Mouse (Mus musculus) MEL-GATA-1-ER (cell line): Measurements from ENCODE around the gene Nrsn2.
A peak's percentile ranks its signal among the peaks of the same experiment; 100 is the strongest.

Experiments used
- DNase-seq: peaks from one replicate; pipeline ENCODE4 v3.0.0-alpha.2; 2012; ENCODE audit warnings: low read depth; ENCODE audit errors: extremely low read depth

The Nrsn2 gene

DNA sequence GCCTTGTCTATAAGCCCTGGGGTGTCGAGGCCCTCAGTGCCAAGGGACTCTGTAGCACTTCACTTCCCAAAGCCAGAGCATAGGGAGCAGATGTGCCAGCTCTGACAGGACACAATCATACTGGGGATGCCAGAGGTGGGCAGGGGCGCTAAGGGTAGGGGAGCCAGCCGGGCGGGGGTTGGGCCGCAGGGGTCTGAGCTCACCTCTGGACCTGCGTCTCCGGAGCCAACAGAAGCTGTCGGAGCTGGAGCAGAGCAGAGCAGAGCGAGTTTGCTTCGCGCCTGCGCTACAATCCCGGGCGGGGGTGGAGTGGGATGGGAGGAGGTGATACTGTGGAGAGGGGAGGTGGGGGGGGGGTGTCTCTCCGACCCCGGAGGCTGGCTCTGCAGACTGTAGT, at the start of gene Nrsn2:
Nrsn2 (minus strand) TSS at position 294 of the 397 bp plus-strand sequence.
- DNase-seq, result no peak

GRCm38 (mm10) chr2:152415786-152416185, 39.3 kb upstream of the Nrsn2 start:
- DNase-seq, result no peak

- DNase-seq, result no peak
These were observed 38.8 kb upstream of the Nrsn2 start, which contains the start of gene 6820408C15Rik for GRCm38 (mm10) chr2:152415287-152415686. TSS of gene 6820408C15Rik (plus strand) at chr2:152415587.

GRCm38 (mm10) chr2:152414591-152415165, 38.2 kb upstream of the Nrsn2 start, which contains the start of gene Zcchc3:
TSS of gene Zcchc3 (minus strand) at chr2:152415027.
- DNase-seq, result no peak

DNA sequence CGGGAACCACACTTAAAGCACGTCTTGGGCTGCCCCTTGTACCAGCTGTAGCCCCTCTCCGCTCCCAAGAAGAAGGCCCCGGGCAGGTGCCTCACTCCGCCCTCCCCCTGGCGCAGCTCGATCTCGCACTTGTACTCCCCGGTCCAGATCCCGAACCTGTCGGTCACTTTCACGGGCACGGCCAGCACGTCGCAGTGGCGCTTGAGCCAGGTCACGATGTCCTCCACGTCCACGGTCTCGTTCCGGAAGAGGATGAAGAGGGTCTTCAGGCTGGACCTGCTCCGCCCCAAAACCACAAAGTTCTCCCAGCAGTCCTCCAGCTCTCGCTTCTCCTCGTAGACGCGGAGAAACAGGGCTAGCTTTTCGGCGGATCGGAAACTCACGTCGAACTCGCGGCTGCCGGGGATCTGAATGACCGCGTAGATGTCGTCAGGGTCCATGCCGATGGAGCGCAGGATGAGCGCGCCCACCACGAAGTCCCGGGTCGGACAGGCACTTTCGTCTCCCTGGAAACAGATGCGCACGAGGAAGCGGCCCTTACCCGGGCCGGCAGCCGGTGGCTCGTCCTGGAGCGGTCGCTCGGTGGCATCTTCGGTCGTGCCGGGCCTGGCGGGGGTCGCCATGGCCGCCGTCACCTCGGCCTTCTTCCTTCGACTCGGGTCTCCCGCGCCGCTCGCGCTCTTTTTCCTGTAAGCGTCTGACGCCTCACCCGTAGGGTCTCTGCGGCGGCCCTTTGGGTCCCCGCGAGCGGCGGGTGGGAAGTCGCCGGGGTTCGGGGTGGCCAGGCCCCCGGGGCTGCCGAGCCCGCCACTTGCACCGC, 37.5 kb upstream of the Nrsn2 start:
- DNase-seq, result no peak

DNA sequence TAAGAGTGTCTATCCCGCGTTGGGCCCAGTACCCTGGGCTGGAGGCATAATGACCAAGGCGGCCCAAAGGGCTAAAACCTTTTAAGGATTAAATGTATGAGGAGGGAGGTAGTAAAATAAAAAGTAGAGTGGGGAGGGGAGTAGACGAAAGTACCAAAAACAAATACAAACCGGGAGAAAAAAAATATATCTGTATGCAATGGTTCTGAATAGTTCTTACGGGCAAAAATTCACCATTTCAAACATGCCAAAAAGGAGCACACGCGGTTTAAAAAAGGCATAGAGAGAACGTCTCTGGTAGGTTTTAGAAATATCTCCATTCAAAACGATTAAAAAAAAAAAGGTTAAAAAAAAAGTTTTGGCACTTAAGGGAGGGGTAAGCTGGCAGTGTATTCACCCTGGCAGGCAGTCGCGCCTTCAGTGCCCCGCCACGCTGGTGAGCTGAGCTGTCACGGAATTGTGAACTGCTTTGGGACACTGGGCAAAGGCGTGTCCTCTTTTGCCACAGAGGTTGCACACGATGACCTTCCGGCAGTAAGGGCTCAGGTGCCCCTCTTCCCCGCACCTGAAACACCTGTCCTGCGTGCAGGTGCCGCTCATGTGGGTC, 36.8 kb upstream of the Nrsn2 start:
- DNase-seq, result no peak

GRCm38 (mm10) chr2:152412526-152413157, 36.2 kb upstream of the Nrsn2 start:
- no peak for DNase-seq

DNA sequence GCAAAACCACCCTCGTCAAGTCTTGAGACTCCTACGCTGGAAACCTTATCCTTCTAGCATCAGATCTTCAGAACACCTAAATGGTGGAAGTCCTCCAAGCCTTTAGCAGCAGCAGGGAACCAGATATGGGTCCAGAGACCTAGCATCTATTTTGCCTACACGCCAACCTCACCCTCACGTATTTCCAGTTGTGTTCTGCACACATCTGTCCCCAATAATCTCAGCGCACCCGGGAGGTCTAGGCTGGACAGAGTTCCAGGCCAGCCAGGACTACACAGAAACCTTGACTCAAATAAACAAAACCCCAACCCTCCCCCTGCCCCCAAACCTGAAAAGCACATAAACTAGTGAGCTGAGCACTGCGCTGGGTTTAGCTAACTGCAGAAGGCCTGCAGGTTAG, 35.0 kb upstream of the Nrsn2 start:
- no peak for DNase-seq

DNA sequence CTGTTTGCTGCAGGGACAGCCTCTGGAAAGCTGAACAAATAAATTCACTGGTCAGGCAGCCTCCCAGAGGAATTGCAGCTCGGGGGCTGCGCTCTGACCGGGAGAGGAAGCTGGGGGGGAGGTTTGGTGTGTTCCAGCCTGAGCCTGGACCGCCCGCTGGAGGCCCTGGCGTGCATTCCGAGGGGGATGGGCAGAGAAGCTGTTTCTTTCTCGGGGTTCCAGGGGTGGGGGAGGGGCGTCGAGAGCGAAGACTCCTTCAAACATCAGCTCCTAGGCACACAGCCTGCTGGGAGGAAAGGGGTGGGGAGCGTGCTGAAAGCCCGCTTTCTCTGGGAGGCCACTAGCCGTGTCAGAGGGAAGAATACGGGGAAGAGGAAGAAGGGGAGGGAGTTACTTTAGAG, 34.5 kb upstream of the Nrsn2 start:
- DNase-seq, result no peak

GRCm38 (mm10) chr2:152409781-152410180, 33.3 kb upstream of the Nrsn2 start:
- no peak for DNase-seq

DNA sequence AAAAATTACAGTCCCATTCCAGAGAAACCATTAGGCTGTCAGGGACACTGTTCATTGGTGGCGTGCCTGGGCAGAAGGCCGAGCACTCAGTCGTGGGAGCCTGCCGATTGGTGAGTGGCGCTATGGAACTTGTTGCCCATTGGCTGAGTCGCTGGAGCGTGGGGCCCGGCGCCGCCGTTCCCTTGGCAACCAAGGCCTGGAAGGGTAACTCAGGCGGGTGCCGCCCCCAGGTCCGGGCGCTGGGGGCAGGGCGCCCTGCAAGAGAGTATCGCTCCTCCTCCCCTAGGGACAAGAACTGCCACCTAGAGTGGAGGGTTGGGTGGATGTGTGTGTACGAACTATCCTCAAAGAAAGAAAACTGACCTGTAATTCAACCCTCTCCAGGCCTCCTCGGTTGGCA, 29.7 kb upstream of the Nrsn2 start:
- peak; percentile 93 for DNase-seq

- DNase-seq, result no peak
These were observed 22.7 kb upstream of the Nrsn2 start for GRCm38 (mm10) chr2:152399122-152399542.

DNA sequence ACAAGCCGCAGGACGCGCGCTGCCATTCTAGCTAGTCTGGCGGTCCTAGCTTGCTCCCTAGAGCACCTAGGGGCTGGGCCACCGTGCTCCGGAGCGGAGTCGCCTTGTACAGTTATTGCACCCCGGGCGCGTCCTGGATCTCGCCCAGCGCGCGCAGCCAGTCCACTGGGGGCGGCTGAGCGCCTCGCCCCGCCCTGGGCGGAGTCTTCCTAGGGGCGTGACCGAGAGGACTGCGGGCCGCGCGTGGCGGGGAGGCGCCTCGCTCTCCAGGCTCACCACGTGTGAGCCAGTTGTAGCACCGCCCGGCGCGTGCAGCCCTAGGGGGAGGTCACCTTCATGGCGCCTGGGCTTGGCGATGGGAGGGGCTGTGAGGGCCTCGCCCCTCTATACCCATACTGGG, 22.3 kb upstream of the Nrsn2 start:
- DNase-seq, result peak; percentile 80

DNA sequence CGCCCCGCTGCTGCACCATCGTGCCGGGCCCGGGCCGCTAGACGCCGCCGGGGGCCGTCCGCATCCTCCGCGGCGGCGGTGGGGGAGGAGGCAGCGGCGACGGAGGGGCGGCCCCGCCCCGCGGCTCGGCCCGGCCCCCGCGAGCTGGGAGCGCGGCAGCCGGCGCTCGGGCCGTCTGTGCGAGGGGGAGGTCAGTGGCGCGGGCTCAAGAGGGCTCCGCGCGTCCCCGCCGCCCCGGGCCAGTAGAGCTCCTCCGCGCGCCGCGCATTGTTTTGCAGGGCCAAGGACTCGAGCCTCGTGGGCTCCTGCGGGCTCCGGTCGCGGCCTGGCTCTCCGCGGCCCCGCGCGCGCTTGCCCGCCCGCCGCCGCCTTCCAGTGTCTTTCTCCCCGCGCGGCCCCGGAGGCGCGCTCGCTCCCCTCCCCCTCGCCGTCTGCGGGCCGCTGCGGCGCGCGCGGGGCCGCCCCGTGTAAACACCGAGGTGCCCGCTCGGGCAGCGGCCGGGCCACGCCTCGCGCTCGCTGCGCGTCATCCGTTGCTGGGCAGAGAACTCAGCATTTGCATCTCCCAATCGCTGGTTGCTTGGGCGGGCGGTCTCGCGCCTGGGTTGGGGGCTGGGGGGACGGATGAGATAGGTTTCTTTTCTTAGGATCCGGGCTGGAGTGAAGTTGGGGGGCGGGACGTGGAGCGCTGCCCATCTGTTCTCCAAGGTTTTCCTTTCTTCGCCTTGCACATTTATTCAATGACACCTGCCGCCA, 21.4 kb upstream of the Nrsn2 start, which contains the start of gene Sox12:
Sox12 (minus strand) TSS at position 384 of the 756 bp plus-strand sequence.
- DNase-seq, result peak; percentile 74

DNA sequence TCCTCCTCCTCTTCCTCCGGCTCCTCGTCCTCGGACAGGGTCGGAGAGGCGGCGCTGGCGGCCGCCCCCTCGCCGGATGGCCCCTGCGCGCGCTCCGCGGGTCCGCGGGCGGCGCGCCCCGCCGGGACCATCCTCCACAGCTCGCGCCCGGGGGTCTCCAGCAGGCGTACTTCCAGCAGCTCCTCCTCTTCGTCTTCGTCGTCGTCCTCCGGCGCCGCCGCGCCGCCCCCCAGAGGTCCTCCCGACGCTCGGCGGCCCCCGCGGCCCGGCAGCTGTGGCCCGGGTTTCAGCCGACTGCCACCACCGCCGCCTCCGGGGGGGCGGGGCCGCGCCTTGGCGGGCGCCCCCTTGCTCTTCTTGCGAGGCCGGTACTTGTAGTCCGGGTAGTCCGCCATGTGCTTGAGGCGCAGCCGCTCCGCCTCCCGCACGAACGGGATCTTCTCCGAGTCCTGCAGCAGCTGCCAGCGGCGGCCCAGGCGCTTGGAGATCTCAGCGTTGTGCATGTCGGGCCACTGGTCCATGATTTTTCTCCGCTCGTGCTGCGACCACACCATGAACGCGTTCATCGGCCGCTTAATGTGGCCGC, 20.7 kb upstream of the Nrsn2 start:
- DNase-seq, result no peak

DNA sequence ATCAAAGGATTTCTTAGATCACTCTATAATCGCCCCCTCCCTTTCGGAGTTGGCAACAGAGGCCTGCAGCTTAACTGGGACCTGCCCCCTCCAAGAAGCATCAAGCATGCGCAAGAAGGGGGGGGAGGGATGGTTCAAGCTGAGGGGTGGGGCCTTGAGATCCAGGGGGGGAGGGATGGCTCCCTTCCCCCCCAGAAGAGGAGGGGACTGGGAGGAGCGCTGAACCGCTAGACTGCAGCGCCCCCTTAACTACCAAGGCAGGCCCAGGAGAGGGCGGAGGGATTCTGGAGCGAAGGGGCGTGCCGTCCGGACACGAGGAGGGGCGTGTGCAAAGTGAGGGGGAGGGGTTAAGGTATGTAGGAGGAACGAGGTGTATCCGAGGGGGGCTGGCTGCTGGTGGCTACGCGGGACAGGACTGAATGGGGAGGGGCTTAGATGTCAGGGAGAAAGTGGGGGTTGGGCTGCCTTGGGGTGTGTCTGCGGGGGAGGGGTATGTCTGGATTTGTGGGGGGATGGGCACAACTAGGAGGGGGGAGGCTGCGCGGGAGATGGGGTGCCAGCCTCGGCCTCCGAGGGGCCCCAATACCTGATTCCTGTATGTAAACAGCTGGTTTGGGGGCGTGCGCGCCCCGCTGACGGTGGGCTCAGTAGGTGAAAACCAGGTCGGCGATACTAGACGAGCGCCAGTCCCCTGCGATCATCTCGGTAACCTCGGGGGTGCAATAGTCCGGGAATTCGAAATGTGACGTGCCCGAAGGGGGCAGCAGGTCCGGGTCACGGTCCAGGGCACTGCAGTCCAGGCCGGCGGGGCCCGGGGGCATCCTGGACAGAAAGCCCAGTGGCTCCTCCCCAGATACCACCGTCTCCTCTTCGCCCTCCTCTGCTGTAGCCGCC, 19.9 kb upstream of the Nrsn2 start:
- peak; percentile 89 for DNase-seq

- no peak for DNase-seq
These were observed 19.0 kb upstream of the Nrsn2 start for GRCm38 (mm10) chr2:152395271-152395920.

GRCm38 (mm10) chr2:152393225-152394017, 17.0 kb upstream of the Nrsn2 start:
- DNase-seq, result no peak
